Mouse (Mus musculus): ENCODE results near the gene Dnajc22.

Gene Dnajc22

DNA sequence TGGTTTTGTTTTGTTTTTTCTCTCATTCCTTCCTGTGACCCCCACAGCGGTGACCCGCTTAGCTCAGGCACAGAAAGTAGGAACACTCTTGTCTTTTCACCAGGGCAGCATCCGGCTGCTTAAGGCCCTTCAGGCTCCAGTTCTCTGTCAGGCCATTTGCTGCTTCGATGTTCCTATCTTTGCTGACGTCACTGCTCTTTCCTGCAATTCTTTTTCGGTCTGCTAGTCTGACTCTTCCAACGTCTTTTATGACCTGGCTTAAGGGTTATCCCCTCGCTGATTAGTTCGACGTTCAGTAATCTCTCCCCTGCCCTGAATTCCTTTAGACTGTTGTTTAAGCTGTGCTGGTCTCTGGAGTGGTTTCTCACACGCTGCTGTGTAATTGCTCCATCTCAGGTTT, 23.6 kb downstream of the Dnajc22 start:
- no peak for DNase-seq

DNA sequence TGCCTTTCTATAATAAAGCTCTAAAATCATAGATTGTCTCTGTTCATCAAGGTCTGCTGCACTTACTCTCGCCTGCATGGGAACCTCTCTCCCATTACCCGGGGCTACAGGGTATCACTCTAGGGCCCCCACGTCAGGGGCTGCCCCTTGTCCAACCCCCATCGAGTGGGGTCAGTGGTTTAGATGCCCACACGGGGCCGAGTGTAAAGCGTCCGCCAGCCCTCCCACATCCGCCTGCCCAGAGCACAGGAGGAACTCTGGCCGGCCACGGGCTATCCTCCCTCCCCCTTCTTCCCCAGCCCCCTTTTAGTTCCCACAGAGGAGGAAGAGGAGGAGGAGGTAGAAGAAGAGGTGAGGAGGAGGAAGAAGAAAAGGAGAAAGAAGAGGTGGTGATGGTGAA, 27.8 kb downstream of the Dnajc22 start:
- no peak for DNase-seq

- DNase-seq = no peak
These were observed 29.7 kb downstream of the Dnajc22 start for GRCm38 (mm10) chr15:99122642-99123041.

GRCm38 (mm10) chr15:99125711-99126080, 32.7 kb downstream of the Dnajc22 start, which contains the start of gene Spats2:
Gene Spats2 (plus strand): TSS chr15:99125916.
- no peak for DNase-seq

DNA sequence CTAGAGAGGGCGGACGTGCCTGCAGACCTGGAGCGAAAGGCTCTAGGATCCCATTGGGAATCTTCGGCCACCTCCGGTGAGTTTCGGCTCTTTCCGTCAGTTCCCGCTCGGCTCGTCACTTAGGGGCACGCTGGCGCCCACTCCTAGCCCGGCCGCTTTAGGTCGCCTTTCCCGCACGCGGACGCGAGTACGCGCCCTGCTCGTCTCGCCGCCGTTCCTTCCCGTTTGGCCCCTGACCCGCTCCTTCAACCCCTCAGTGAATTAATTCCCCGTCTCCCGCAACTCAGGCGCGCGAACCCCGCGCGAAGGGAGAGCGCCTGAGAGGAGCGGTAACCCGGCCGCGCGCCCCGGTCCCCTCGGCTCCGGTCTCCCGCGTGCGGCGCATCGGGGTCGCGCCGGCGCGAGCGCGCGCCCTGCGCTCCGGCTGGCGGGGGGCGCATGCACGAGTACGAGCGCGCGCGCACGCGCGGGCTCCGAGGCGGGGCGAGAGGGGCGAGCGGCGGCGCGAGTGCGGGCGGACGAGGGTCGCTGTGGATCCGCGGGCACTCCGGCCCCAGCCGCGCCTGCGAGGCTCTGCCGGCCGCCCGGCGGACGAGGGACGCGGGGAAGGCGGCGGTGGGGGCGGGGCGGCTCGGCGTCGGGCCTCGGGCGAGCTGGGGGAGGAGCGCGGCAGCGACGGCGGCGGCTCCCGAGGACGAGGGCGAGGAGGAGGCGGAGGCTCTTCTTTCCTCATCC, 33.3 kb downstream of the Dnajc22 start:
- DNase-seq = peak; percentile 78

DNA sequence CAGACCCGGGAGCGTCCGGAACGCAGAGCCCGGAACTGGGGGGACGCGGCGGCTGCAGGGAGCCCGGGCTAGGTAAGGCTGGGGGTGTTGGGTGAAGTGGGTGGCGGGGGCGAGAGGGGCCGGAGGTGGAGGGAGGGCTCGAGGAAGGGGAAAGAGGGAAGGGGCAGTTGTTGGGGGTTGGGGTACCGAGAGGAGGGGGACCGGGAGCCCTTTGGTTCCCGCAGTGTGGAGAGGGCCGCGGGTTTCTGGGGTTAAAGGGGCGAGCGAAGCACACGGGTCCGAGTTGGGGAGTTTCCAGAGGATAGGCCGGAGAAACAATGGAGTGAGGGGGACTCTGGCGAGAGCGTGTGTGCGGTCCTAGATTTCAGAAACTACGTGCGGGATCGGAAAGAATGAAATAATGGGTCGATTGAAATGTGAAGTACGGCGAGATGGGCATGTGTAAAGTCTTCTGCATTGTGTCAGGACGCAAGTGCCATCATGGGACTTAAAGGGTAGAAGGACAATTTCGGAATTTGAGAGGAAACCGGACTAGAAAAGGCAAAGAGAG, 33.9 kb downstream of the Dnajc22 start:
- no peak for DNase-seq

GRCm38 (mm10) chr15:99127851-99128522, 35.0 kb downstream of the Dnajc22 start:
- DNase-seq = no peak

GRCm38 (mm10) chr15:99129441-99129840, 36.5 kb downstream of the Dnajc22 start:
- DNase-seq = no peak

DNA sequence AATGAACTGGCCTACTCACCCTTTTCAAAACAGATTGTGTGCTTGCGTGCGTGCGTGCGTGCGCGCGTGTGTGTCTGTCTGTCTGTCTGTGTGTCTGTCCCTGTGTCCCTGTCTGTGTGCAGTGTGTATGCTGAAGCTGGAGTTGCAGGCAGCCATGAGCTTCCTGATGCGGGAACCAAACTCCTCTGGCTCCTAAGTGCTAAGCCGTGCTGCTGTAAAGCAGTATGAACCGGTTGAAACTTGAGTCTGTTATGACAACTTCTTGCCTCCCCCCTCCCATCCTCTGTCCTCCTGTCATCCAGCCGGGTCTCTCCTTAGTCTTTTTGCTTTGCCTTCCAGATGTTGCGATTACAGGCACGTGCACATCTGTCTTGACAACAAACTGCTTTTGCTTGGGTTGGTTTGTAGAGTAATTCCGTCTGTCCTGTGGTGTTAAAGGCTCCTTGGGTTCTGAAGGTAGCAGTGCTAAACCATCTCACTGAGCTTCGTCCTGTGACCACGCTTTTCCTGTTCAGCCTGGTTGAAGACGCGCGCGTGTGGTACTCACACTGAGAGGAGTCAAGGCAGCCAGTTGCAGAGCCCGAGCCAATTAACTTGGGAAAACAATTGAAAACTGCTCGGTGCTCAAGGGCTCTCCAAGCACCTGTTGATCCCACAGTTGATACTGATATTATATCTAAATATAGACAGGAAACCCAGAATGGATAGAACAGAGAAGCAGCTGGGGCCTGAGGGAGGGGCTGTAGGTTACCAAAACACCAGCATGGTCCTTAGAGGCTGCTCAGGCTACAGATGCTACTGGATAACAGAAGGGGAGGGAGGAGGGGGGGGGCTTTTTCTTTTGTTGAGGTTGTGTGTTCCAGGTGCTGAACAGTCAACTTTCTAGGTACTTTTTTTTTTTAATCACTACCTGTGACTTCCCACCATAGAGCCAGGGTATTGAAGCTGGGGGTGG, 37.3 kb downstream of the Dnajc22 start:
- DNase-seq = no peak

DNA sequence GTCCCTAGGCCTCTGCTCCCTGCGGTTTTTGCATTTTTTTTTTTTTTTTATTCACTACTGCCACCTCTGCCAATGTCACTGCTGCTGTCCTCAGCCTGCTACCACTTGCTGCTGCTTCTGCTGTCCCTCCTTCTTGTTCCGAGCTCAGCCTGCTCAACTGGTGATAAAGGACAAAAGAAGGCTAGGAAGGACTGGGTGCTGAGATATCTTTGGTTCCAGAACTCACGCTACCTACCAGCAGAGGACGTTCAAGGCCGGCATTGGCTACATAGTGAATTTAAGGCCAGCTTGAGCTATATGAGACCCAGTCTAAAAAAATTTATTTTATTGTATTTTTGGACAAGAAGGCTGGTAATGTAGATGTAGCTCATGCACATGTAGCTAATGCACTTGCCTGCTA, 45.4 kb downstream of the Dnajc22 start:
- DNase-seq = no peak

DNA sequence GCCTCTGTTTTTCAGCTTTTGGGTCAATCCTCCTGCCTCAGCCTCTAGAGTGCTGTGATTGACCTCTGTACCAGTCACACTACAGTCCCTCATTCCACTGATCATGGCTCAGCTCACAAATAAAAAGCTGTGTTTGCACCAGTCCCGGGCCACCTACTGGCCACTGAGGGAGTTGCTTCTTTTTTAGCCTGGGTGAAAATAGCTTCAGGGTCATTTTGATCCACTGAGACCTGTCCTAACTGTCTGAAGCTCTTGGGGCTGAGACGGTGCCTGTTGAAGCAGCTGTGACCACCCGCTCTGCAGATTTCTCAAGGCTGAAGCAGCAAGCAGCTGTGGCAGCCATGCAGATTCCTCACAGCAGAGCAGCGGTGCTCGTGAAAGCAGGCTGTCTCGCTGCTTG, 46.7 kb downstream of the Dnajc22 start:
- peak; percentile 9 for DNase-seq

DNA sequence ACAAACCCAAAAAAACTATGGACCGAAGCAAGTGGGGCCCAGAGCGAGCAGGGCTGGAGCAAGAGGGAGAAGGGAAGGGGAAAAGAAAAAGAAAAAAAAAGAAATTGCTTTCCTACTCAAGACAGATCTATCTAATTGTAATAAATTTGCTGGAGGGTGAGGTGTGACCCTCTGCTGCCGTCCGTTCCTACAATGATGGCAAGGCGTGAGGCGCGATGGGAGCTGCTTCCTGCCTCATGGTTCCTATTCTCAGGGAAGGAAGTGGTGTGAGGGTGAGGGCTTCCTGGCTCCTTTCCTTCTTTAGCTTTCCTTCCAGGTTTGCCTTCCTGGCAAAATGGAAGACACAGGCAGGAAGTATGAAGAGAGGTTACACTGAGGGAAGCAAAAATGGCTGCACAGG, 57.5 kb downstream of the Dnajc22 start:
- DNase-seq = no peak

- no peak for DNase-seq
These were observed 58.4 kb downstream of the Dnajc22 start for GRCm38 (mm10) chr15:99151324-99151723.

DNA sequence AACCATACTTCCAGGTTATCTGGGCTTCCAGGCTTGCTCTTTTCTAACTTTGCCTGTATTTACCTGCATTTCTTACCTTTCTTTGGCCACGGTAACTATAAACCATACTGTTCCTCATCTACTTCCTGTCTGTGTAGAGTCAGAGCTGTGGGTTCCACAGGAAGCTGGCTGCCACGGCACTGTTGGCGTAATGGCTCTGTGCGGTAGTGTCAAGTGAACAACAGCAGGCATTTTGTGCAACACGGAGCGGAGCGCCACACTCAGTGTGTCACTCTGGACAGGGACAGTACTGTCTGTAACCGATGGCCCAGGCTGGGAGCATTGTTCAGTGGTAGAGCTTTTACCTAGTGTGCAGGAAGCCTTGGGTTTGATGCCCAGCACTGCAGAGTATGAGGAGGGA, 60.5 kb downstream of the Dnajc22 start:
- no peak for DNase-seq

Measured in kidney, adult 11 months (tissue).